ENCODE assay signal across 9 mouse cellular contexts in genomic region chr13:102933702-102934101, GRCm38 (mm10).
A peak's percentile ranks its signal among the peaks of the same experiment; 100 is the strongest.
DNase-seq lines count a peak whose midpoint lies in the region; ATAC-seq lines count a peak whose summit lies in the region.
"Had no signal": no experiment of that assay in that cellular context is flagged by ENCODE, and none has a peak within 500 bp of the region (broad histone marks: within the 10 kb centered on the region; RNA-seq: fewer than 3 reads in every experiment).

No protein-coding gene starts in this region.

- H3K9me3 ChIP-seq in forebrain, embryonic 12.5 days = no peaks in the 10 kb centered on the region
- H3K9me3 ChIP-seq: liver, embryonic 12.5 days had no signal

- no peaks in the 10 kb centered on the region for H3K4me1 ChIP-seq in forebrain, embryonic 12.5 days
- H3K4me1 ChIP-seq: liver, embryonic 12.5 days had no signal

- no peak overlapping the region for H3K27ac ChIP-seq in forebrain, embryonic 12.5 days
- H3K27ac ChIP-seq: liver, embryonic 12.5 days had no signal

- no peaks in the 10 kb centered on the region for H3K36me3 ChIP-seq in forebrain, embryonic 12.5 days (replicated peaks)
- H3K36me3 ChIP-seq: liver, embryonic 12.5 days had no signal

- intact Hi-C loops in heart, postnatal 25 days (cut with DNase I) = no loop called here
- intact Hi-C loops in heart, postnatal 10 days (cut with DNase I) = no loop called here

- DNase-seq in heart, adult 18-20 months = peak; percentile 72 to 77
- no peak for DNase-seq in heart, postnatal 25 days (ENCODE audit: low spot score)
- DNase-seq in NIH3T3 (ENCODE audit: low read depth) = peak; percentile 33
- peak; percentile 34 for DNase-seq in cerebellum, adult 9-10 months
- DNase-seq in heart, postnatal 10 days = peak; percentile 79 to 83

- H3K4me2 ChIP-seq in forebrain, embryonic 12.5 days = no peak overlapping the region
- H3K4me2 ChIP-seq: liver, embryonic 12.5 days had no signal

- ATAC-seq in CD4-positive, CD25-positive, alpha-beta regulatory T cell, adult 4 months = no peak
- no peak for ATAC-seq in megakaryocyte, adult 5-6 weeks (ENCODE audit: poor library complexity, severe bottlenecking)
- no peak for ATAC-seq in forebrain, embryonic 12.5 days (ENCODE audit: low FRiP score)
- ATAC-seq: liver, embryonic 12.5 days had no signal

- WGBS in forebrain, embryonic 12.5 days = 96% methylated on average over 5 of the region's 5 CpGs

- H3K4me3 ChIP-seq in forebrain, embryonic 12.5 days (replicated peaks) = no peak overlapping the region
- H3K4me3 ChIP-seq: liver, embryonic 12.5 days had no signal

- no peaks in the 10 kb centered on the region for H3K27me3 ChIP-seq in forebrain, embryonic 12.5 days
- H3K27me3 ChIP-seq: liver, embryonic 12.5 days had no signal

- no peak overlapping the region for H3K9ac ChIP-seq in forebrain, embryonic 12.5 days
- H3K9ac ChIP-seq: liver, embryonic 12.5 days had no signal
